Mouse (Mus musculus) intestine, postnatal 0 days (tissue): ENCODE results near the gene Gpc6. TPM values are rescaled to one million over a fixed set of nuclear protein-coding genes. Genes with fewer than 3 reads are reported as not detected.

Source experiments
- ATAC-seq: fragments of 200-750 bp; cut with Nextera tagmentation; 2 replicates; pipeline ENCODE4 v1.8.0; 2017; ENCODE audit warnings: mild to moderate bottlenecking, moderate TSS enrichment, moderate library complexity
- H3K27ac ChIP-seq: fragments of 300-500 bp; sonication (generic); 2 replicates; pipeline ENCODE4 v1.5.1; 2014; ENCODE audit warnings: mild to moderate bottlenecking, low read depth, low read length, moderate library complexity
- H3K27me3 ChIP-seq: fragments of 300-500 bp; sonication (generic); replicated peaks from 2 replicates; pipeline ENCODE4 v1.6.1; 2014; ENCODE audit warnings: low read length, mixed read lengths; ENCODE audit not compliant: control insufficient read depth, insufficient read depth
- H3K36me3 ChIP-seq: fragments of 300-500 bp; sonication (generic); 2 replicates; pipeline ENCODE4 v1.6.1; 2014; ENCODE audit warnings: mild to moderate bottlenecking, moderate library complexity; ENCODE audit not compliant: control insufficient read depth, insufficient read depth
- H3K4me1 ChIP-seq: fragments of 300-500 bp; sonication (generic); replicated peaks from 2 replicates; pipeline ENCODE4 v1.6.1; 2014; ENCODE audit warnings: antibody characterized with exemption, low read length, mixed read lengths; ENCODE audit not compliant: control insufficient read depth, insufficient read depth
- H3K4me2 ChIP-seq: fragments of 300-500 bp; sonication (generic); replicated peaks from 2 replicates; pipeline ENCODE4 v1.6.1; 2014; ENCODE audit warnings: low read depth, mild to moderate bottlenecking, moderate library complexity
- H3K4me3 ChIP-seq: fragments of 300-500 bp; sonication (generic); 2 replicates; pipeline ENCODE4 v1.5.1; 2014; ENCODE audit warnings: low read depth, low read length
- H3K9ac ChIP-seq: fragments of 300-500 bp; sonication (generic); 2 replicates; pipeline ENCODE4 v1.6.1; 2014; ENCODE audit warnings: mild to moderate bottlenecking, low read depth, low read length
- H3K9me3 ChIP-seq: fragments of 300-500 bp; sonication (generic); 2 replicates; pipeline ENCODE4 v1.6.1; 2016; ENCODE audit warnings: mixed run types; ENCODE audit not compliant: control insufficient read depth
- CTCF ChIP-seq: sonication (generic); IDR thresholded peaks from 2 replicates; pipeline ENCODE4 v1.5.1; 2016; ENCODE audit warnings: low read depth, mild to moderate bottlenecking, control low read depth, antibody characterized with exemption, moderate library complexity
- WGBS: fragments of 180-500 bp; shearing (Covaris S2); extraction: QIAGEN DNeasy Blood & Tissue Kit; methylation state at CpG from one replicate; pipeline ENCODE4 v1.1.7; 2014; 5-methylcytosine and 5-hydroxymethylcytosine counted together
- microRNA-seq: library from miRNA; unstranded; fragments of <30 nt; microRNA quantifications from one replicate; pipeline ENCODE4, GENCODE M21; 2016
- polyA plus RNA-seq: library from polyadenylated mRNA; unstranded; fragments of >200 nt; fragmentation: Nextera tagmentation; extraction: Ambion mirVana; gene quantifications from 2 replicates; pipeline ENCODE4 v1.2.1, GENCODE M21; 2015

Gpc6 gene
- polyA plus RNA-seq, 1 experiment from 2014 or later: 6.6 TPM

DNA sequence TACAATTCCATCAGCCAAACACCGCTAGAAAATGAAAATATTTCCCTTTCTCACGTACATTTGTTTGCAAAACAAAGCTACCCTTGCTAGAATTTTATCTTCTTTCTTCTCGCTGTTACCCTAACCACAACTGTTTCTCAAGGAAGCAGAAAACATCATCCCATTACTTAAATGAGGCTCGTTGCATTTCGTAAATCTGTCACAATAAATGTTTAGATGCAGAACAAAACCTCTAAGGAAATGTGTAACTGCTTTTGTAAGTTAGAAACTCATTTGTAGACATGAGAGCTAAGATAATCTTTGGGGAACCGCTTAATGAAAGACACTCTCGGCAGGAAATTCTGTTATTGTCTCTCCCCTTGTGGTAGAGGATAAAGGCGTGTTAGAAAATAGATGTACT lies 1088.1 kb downstream of the Gpc6 start:
- ATAC-seq: no peak
- H3K27me3 ChIP-seq: no peaks in the 10 kb centered on the region
- H3K36me3 ChIP-seq: no peaks in the 10 kb centered on the region
- H3K27ac ChIP-seq: no peak overlapping the region
- TF ChIP-seq CTCF: no peak
- no peak overlapping the region for H3K4me3 ChIP-seq
- H3K4me2 ChIP-seq: no peak overlapping the region
- H3K9ac ChIP-seq: no peak overlapping the region
- no peaks in the 10 kb centered on the region for H3K4me1 ChIP-seq
- H3K9me3 ChIP-seq: no peaks in the 10 kb centered on the region
- WGBS: 80% methylated on average over 8 of the region's 8 CpGs

DNA sequence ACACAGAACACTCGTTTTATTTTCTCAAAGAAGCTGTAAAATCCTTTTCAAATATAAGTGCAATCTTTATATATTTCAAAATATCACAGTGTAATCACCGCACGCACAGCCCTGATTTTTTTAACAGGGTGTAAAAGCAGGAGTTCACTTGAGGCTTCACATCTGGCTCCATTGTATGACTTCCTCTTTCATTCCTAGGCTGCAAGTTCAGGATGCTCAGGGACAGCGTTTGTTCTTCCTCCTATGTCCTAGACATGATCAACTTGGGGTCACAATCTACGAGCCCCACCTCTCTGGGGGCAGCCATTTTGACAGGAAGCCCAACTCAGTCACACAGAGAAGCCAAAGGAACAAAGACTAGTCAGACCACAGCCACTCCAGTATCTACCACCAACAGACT lies 1094.2 kb downstream of the Gpc6 start:
- H3K4me1 ChIP-seq: no peaks in the 10 kb centered on the region
- no peaks in the 10 kb centered on the region for H3K9me3 ChIP-seq
- H3K4me3 ChIP-seq: no peak overlapping the region
- H3K27me3 ChIP-seq: no peaks in the 10 kb centered on the region
- no peak for ATAC-seq
- H3K9ac ChIP-seq: no peak overlapping the region
- no peak overlapping the region for H3K27ac ChIP-seq
- H3K36me3 ChIP-seq: no peaks in the 10 kb centered on the region
- H3K4me2 ChIP-seq: no peak overlapping the region
- TF ChIP-seq CTCF: no peak
- WGBS: 64% methylated on average over 5 of the region's 5 CpGs

- Histone ChIP-seq H3K27me3 (no peaks in the 10 kb centered on the region), H3K4me1 (no peaks in the 10 kb centered on the region), H3K9ac (no peak overlapping the region), H3K9me3 (no peaks in the 10 kb centered on the region), H3K4me3 (no peak overlapping the region), H3K36me3 (no peaks in the 10 kb centered on the region), H3K4me2 (peak overlapping the region; percentile 45), H3K27ac (no peak overlapping the region)
- WGBS: 37% methylated on average over 10 of the region's 10 CpGs
- no peak for ATAC-seq
- no peak for TF ChIP-seq CTCF
Measured at GRCm38 (mm10) chr14:118021867-118022543, 1096.9 kb downstream of the Gpc6 start.

Small RNA genes lying within 50 kb of the gene (microRNA-seq; reads per million reads assigned to microRNA genes)
- not detected for gene Mir6239
